Mouse (Mus musculus) MEL (cell line): ENCODE measurements at regions not wholly inside any gene's neighbourhood (a gene's known extent, or its start where the extent isn't known, plus 50 kb on each side); places are given as distances from the start of the nearest gene placed in this dataset.

Source experiments
- DNase-seq: peaks from one replicate; pipeline ENCODE4 v3.0.0; 2011; ENCODE audit warnings: low read depth, low spot score
- H3K27ac ChIP-seq: 2 replicates; pipeline ENCODE4 v1.5.1; 2012; ENCODE audit warnings: low read depth, mild to moderate bottlenecking, control low read depth, low read length, moderate library complexity; ENCODE audit not compliant: control insufficient read depth
- H3K27me3 ChIP-seq, 2 experiments: fragments of 150-350 bp in 1 of 2; sonication (generic) in 1 of 2; 2 replicates each; pipeline ENCODE4 v1.6.1; 2012; ENCODE audit warnings: low read length in 2 of 2, mild to moderate bottlenecking in 2 of 2, improper control_type of control experiment in 1 of 2, moderate library complexity in 1 of 2; ENCODE audit not compliant: insufficient read depth in 2 of 2, control insufficient read depth in 1 of 2
- H3K36me3 ChIP-seq, 2 experiments: 2 replicates each; pipeline ENCODE4 v1.6.1; 2012 to 2014; ENCODE audit warnings: low read length in 2 of 2, improper control_type of control experiment in 1 of 2, inconsistent platforms in 1 of 2, mild to moderate bottlenecking in 1 of 2; ENCODE audit not compliant: insufficient read depth in 2 of 2, control insufficient read depth in 1 of 2
- H3K4me1 ChIP-seq, 2 experiments: fragments of 150-350 bp in 1 of 2; sonication (generic) in 1 of 2; 2 replicates each; pipeline ENCODE4 v1.6.1; 2012; ENCODE audit warnings: low read length in 2 of 2, improper control_type of control experiment in 1 of 2, mild to moderate bottlenecking in 1 of 2; ENCODE audit not compliant: insufficient read depth in 2 of 2, control insufficient read depth in 1 of 2
- H3K4me3 ChIP-seq, 2 experiments: fragments of 150-350 bp in 1 of 2; sonication (generic) in 1 of 2; 2 replicates each; pipeline ENCODE4 v1.5.1; 2012; ENCODE audit warnings: low read depth in 2 of 2, low read length in 2 of 2, mild to moderate bottlenecking in 2 of 2, moderate library complexity in 2 of 2, control low read depth in 1 of 2, improper control_type of control experiment in 1 of 2; ENCODE audit not compliant: control insufficient read depth in 1 of 2, insufficient read depth in 1 of 2
- H3K79me2 ChIP-seq: 2 replicates; pipeline ENCODE4 v1.6.1; 2012; ENCODE audit warnings: mild to moderate bottlenecking, low read length, moderate library complexity; ENCODE audit not compliant: control insufficient read depth, poor library complexity, insufficient read depth
- H3K9ac ChIP-seq: 2 replicates; pipeline ENCODE4 v1.6.1; 2012; ENCODE audit warnings: low read depth, mild to moderate bottlenecking, control low read depth, low read length, moderate library complexity; ENCODE audit not compliant: control insufficient read depth, poor library complexity, severe bottlenecking
- H3K9me3 ChIP-seq: fragments of 150-350 bp; sonication (generic); replicated peaks from 2 replicates; pipeline ENCODE4 v1.6.1; 2012; ENCODE audit warnings: mild to moderate bottlenecking, low read length, improper control_type of control experiment, moderate library complexity; ENCODE audit not compliant: insufficient read depth
- CHD1 ChIP-seq: IDR thresholded peaks from 2 replicates; pipeline ENCODE4 v1.6.1; 2012; ENCODE audit warnings: low read depth, mild to moderate bottlenecking, inconsistent platforms, low read length, improper control_type of control experiment
- CHD2 ChIP-seq: IDR thresholded peaks from 2 replicates; pipeline ENCODE4 v1.6.1; 2011; ENCODE audit warnings: low read length, improper control_type of control experiment
- CTCF ChIP-seq, 3 experiments: IDR thresholded peaks in 2 of 3; conservative IDR thresholded peaks in 1 of 3; 2 replicates each; pipeline ENCODE4 v1.5.1; 2011 to 2012; ENCODE audit warnings: low read length in 3 of 3, low read depth in 2 of 3, mild to moderate bottlenecking in 2 of 3, improper control_type of control experiment in 1 of 3, inconsistent platforms in 1 of 3, mixed read lengths in 1 of 3, moderate library complexity in 1 of 3; ENCODE audit not compliant: control insufficient read depth in 1 of 3, insufficient read depth in 1 of 3, poor library complexity in 1 of 3, severe bottlenecking in 1 of 3
- E2F4 ChIP-seq: IDR thresholded peaks from 2 replicates; pipeline ENCODE4 v1.6.1; 2011; ENCODE audit warnings: low read depth, low read length, improper control_type of control experiment, borderline replicate concordance
- EP300 ChIP-seq, 2 experiments: IDR thresholded peaks; 2 replicates each; pipeline ENCODE4 v1.6.1; 2011; ENCODE audit warnings: improper control_type of control experiment in 2 of 2, low read length in 2 of 2, low read depth in 1 of 2, mild to moderate bottlenecking in 1 of 2
- GABPA ChIP-seq: IDR thresholded peaks from 2 replicates; pipeline ENCODE4 v1.6.1; 2012; ENCODE audit warnings: low read depth, mild to moderate bottlenecking, inconsistent platforms, low read length, improper control_type of control experiment, moderate library complexity
- GATA1 ChIP-seq: IDR thresholded peaks from 2 replicates; pipeline ENCODE4 v1.6.1; 2011; ENCODE audit warnings: low read depth, low read length, improper control_type of control experiment
- MAX ChIP-seq: IDR thresholded peaks from 2 replicates; pipeline ENCODE4 v1.6.1; 2011; ENCODE audit warnings: low read length, improper control_type of control experiment
- MAZ ChIP-seq: IDR thresholded peaks from 2 replicates; pipeline ENCODE4 v1.6.1; 2012; ENCODE audit warnings: low read depth, mild to moderate bottlenecking, inconsistent platforms, low read length, improper control_type of control experiment
- MXI1 ChIP-seq: IDR thresholded peaks from 2 replicates; pipeline ENCODE4 v1.6.1; 2011; ENCODE audit warnings: mild to moderate bottlenecking, low read depth, low read length, improper control_type of control experiment
- MYC ChIP-seq: IDR thresholded peaks from 2 replicates; pipeline ENCODE4 v1.6.1; 2011; ENCODE audit warnings: low read depth, mild to moderate bottlenecking, low read length, improper control_type of control experiment, moderate library complexity
- NELFE ChIP-seq: IDR thresholded peaks from 2 replicates; pipeline ENCODE4 v1.6.1; 2011; ENCODE audit warnings: low read depth, low read length, improper control_type of control experiment
- NRF1 ChIP-seq: IDR thresholded peaks from 2 replicates; pipeline ENCODE4 v1.6.1; 2014; ENCODE audit warnings: low read depth, mild to moderate bottlenecking, inconsistent platforms, low read length, improper control_type of control experiment, moderate library complexity; ENCODE audit not compliant: poor library complexity, insufficient read depth, severe bottlenecking
- RCOR1 ChIP-seq: IDR thresholded peaks from 2 replicates; pipeline ENCODE4 v1.6.1; 2012; ENCODE audit warnings: low read depth, mild to moderate bottlenecking, inconsistent platforms, low read length, improper control_type of control experiment
- SIN3A ChIP-seq: IDR thresholded peaks from 2 replicates; pipeline ENCODE4 v1.6.1; 2012; ENCODE audit warnings: low read length, improper control_type of control experiment, inconsistent platforms
- TAL1 ChIP-seq: IDR thresholded peaks from 2 replicates; pipeline ENCODE4 v1.6.1; 2012; ENCODE audit warnings: mild to moderate bottlenecking, inconsistent platforms, low read length, moderate library complexity, mixed read lengths
- ZC3H11A ChIP-seq: IDR thresholded peaks from 2 replicates; pipeline ENCODE4 v1.6.1; 2012; ENCODE audit warnings: low read depth, mild to moderate bottlenecking, inconsistent platforms, low read length, improper control_type of control experiment
- ZKSCAN1 ChIP-seq: IDR thresholded peaks from 2 replicates; pipeline ENCODE4 v1.6.1; 2012; ENCODE audit warnings: low read depth, mild to moderate bottlenecking, inconsistent platforms, low read length, improper control_type of control experiment, moderate library complexity

GRCm38 (mm10) chr2:17841963-17842362 is 110.7 kb upstream of the Nebl start:
- Histone ChIP-seq H3K4me3 (no peak overlapping the region), H3K36me3 (no peaks in the 10 kb centered on the region), H3K9ac (no peak overlapping the region), H3K79me2 (no peaks in the 10 kb centered on the region), H3K4me1 (no peaks in the 10 kb centered on the region), H3K9me3 (no peaks in the 10 kb centered on the region), H3K27ac (no peak overlapping the region), H3K27me3 (no peaks in the 10 kb centered on the region; a peak in 1 of 4 replicates)
- no peak for DNase-seq
- TF ChIP-seq CHD2 (no peak), MYC (no peak), GABPA (no peak)

GRCm38 (mm10) chr2:17841546-17841945 is 110.3 kb upstream of the Nebl start:
- Histone ChIP-seq H3K9ac (no peak overlapping the region), H3K9me3 (no peaks in the 10 kb centered on the region), H3K27ac (no peak overlapping the region), H3K79me2 (no peaks in the 10 kb centered on the region), H3K27me3 (no peaks in the 10 kb centered on the region; a peak in 1 of 4 replicates), H3K36me3 (no peaks in the 10 kb centered on the region), H3K4me1 (no peaks in the 10 kb centered on the region), H3K4me3 (no peak overlapping the region)
- DNase-seq: no peak
- TF ChIP-seq TAL1 (no peak), MYC (no peak), MAX (no peak), MAZ (no peak), ZC3H11A (no peak), NELFE (no peak), CTCF (IDR thresholded peaks at IDR 0.05 in 2 of 3, conservative IDR thresholded peaks at IDR 0.05 in 1 of 3; ENCODE audit: control insufficient read depth in 1 of 3, insufficient read depth in 1 of 3, low read depth in 2 of 3, low read length in 3 of 3, poor library complexity in 1 of 3, severe bottlenecking in 1 of 3) (no peak), EP300 (IDR thresholded peaks at IDR 0.05; ENCODE audit: low read depth in 1 of 2, low read length in 2 of 2) (no peak), E2F4 (no peak), CHD1 (no peak), SIN3A (no peak), ZKSCAN1 (no peak), RCOR1 (no peak), NRF1 (no peak), MXI1 (no peak), GATA1 (no peak)
